Mouse (Mus musculus): ENCODE measurements around the gene Prkce.

- TF ChIP-seq POLR2A (IDR thresholded peaks at IDR 0.05; ENCODE audit: low read depth, low read length) (no peak), CTCF (IDR thresholded peaks at IDR 0.05; ENCODE audit: extremely low read depth, insufficient read length, insufficient replicate concordance, low read depth, low read length) (no peak)
Measured at GRCm38 (mm10) chr17:86123146-86123545, 44.4 kb upstream of the Prkce start.

Data from small intestine, adult 2 months (tissue).